Mouse (Mus musculus) embryonic facial prominence, embryonic 14.5 days (tissue): Measurements from ENCODE around the gene Fer. TPM values are rescaled to one million over a fixed set of nuclear protein-coding genes. Genes with fewer than 3 reads are reported as not detected.

Source experiments
- ATAC-seq: fragments of 200-750 bp; cut with Nextera tagmentation; 2 replicates; pipeline ENCODE4 v1.8.0; 2017; ENCODE audit warnings: low read depth, moderate number of reproducible peaks, moderate TSS enrichment
- DNase-seq: peaks from one replicate; pipeline ENCODE4 v3.0.0-alpha.2; 2015; ENCODE audit warnings: low spot score
- H3K27ac ChIP-seq: fragments of 300-500 bp; sonication (generic); replicated peaks from 2 replicates; pipeline ENCODE4 v1.5.1; 2014; ENCODE audit warnings: low read depth, mild to moderate bottlenecking, low read length, moderate library complexity
- H3K27me3 ChIP-seq: fragments of 300-500 bp; sonication (generic); replicated peaks from 2 replicates; pipeline ENCODE4 v1.6.1; 2014; ENCODE audit warnings: low read length; ENCODE audit not compliant: control insufficient read depth, insufficient read depth
- H3K36me3 ChIP-seq: fragments of 300-500 bp; sonication (generic); 2 replicates; pipeline ENCODE4 v1.6.1; 2014; ENCODE audit warnings: low read length, mixed read lengths; ENCODE audit not compliant: control insufficient read depth, insufficient read depth
- H3K4me1 ChIP-seq: fragments of 300-500 bp; sonication (generic); 2 replicates; pipeline ENCODE4 v1.6.1; 2014; ENCODE audit warnings: antibody characterized with exemption, low read length; ENCODE audit not compliant: control insufficient read depth, insufficient read depth
- H3K4me2 ChIP-seq: fragments of 300-500 bp; sonication (generic); 2 replicates; pipeline ENCODE4 v1.6.1; 2014; ENCODE audit warnings: low read depth, mild to moderate bottlenecking, low read length, moderate library complexity, mixed read lengths
- H3K4me3 ChIP-seq: fragments of 300-500 bp; sonication (generic); 2 replicates; pipeline ENCODE4 v1.5.1; 2014; ENCODE audit warnings: low read depth, mild to moderate bottlenecking, low read length
- H3K9ac ChIP-seq: fragments of 300-500 bp; sonication (generic); 2 replicates; pipeline ENCODE4 v1.6.1; 2014; ENCODE audit warnings: low read depth, mild to moderate bottlenecking, low read length, moderate library complexity, mixed read lengths
- H3K9me3 ChIP-seq: fragments of 300-500 bp; sonication (generic); 2 replicates; pipeline ENCODE4 v1.6.1; 2016; ENCODE audit warnings: low read length; ENCODE audit not compliant: control insufficient read depth
- WGBS: fragments of 180-500 bp; shearing (Covaris S2); extraction: QIAGEN DNeasy Blood & Tissue Kit; methylation state at CpG from one replicate; pipeline ENCODE4 v1.1.7; 2014; 5-methylcytosine and 5-hydroxymethylcytosine counted together
- polyA plus RNA-seq: library from polyadenylated mRNA; unstranded; fragments of >200 nt; fragmentation: Nextera tagmentation; extraction: Ambion mirVana; gene quantifications from 2 replicates; pipeline ENCODE4 v1.2.1, GENCODE M21; 2014

Gene Fer
- polyA plus RNA-seq, 1 experiment from 2014 or later, result 33.1 TPM

GRCm38 (mm10) chr17:63972181-63972580, 109.3 kb downstream of the Fer start:
- Histone ChIP-seq H3K9me3 (no peaks in the 10 kb centered on the region), H3K36me3 (no peaks in the 10 kb centered on the region), H3K4me2 (no peak overlapping the region), H3K27ac (no peak overlapping the region), H3K4me1 (no peaks in the 10 kb centered on the region), H3K9ac (no peak overlapping the region), H3K4me3 (no peak overlapping the region), H3K27me3 (no peaks in the 10 kb centered on the region)
- WGBS, result 68% methylated on average over 4 of the region's 4 CpGs
- ATAC-seq, result no peak
- no peak for DNase-seq

GRCm38 (mm10) chr17:63973806-63974205, 110.9 kb downstream of the Fer start:
- Histone ChIP-seq H3K9me3 (no peaks in the 10 kb centered on the region), H3K4me3 (no peak overlapping the region), H3K27ac (no peak overlapping the region), H3K9ac (no peak overlapping the region), H3K4me1 (no peaks in the 10 kb centered on the region), H3K36me3 (no peaks in the 10 kb centered on the region), H3K4me2 (no peak overlapping the region), H3K27me3 (no peaks in the 10 kb centered on the region)
- 62% methylated on average over 5 of the region's 5 CpGs for WGBS
- ATAC-seq (no peak), DNase-seq (no peak)

- Histone ChIP-seq H3K4me1 (no peaks in the 10 kb centered on the region), H3K27ac (no peak overlapping the region), H3K27me3 (no peaks in the 10 kb centered on the region), H3K4me3 (no peak overlapping the region), H3K4me2 (no peak overlapping the region), H3K9ac (no peak overlapping the region), H3K36me3 (no peaks in the 10 kb centered on the region), H3K9me3 (no peaks in the 10 kb centered on the region)
- 75% methylated on average over 5 of the region's 5 CpGs for WGBS
- DNase-seq (no peak), ATAC-seq (no peak)
Observed at GRCm38 (mm10) chr17:63974253-63974652, 111.4 kb downstream of the Fer start.

GRCm38 (mm10) chr17:63978794-63979571, 116.1 kb downstream of the Fer start:
- H3K27ac ChIP-seq, result no peak overlapping the region
- no peak overlapping the region for H3K4me2 ChIP-seq
- no peak overlapping the region for H3K4me3 ChIP-seq
- no peaks in the 10 kb centered on the region for H3K9me3 ChIP-seq
- H3K27me3 ChIP-seq, result no peaks in the 10 kb centered on the region
- H3K36me3 ChIP-seq, result 0 out of 2 replicates have a peak, but pooled peaks cover 6% of the 10 kb centered on the region
- WGBS, result 79% methylated on average over 4 of the region's 4 CpGs
- no peaks in the 10 kb centered on the region for H3K4me1 ChIP-seq
- no peak for DNase-seq
- no peak for ATAC-seq
- H3K9ac ChIP-seq, result no peak overlapping the region

- H3K9ac ChIP-seq, result no peak overlapping the region
- no peak overlapping the region for H3K27ac ChIP-seq
- no peak overlapping the region for H3K4me3 ChIP-seq
- no peaks in the 10 kb centered on the region for H3K27me3 ChIP-seq
- ATAC-seq (no peak), DNase-seq (no peak)
- no peak overlapping the region for H3K4me2 ChIP-seq
- WGBS, result 93% methylated on average over 3 of the region's 3 CpGs
- H3K4me1 ChIP-seq, result no peaks in the 10 kb centered on the region
- H3K9me3 ChIP-seq, result no peaks in the 10 kb centered on the region
- 0 out of 2 replicates have a peak, but pooled peaks cover 6% of the 10 kb centered on the region for H3K36me3 ChIP-seq
Observed at GRCm38 (mm10) chr17:63980167-63980566, 117.3 kb downstream of the Fer start.

- no peaks in the 10 kb centered on the region for H3K36me3 ChIP-seq
- H3K4me1 ChIP-seq, result no peaks in the 10 kb centered on the region
- no peak overlapping the region for H3K9ac ChIP-seq
- DNase-seq (no peak), ATAC-seq (no peak)
- H3K4me3 ChIP-seq, result no peak overlapping the region
- H3K27ac ChIP-seq, result no peak overlapping the region
- H3K4me2 ChIP-seq, result no peak overlapping the region
- H3K9me3 ChIP-seq, result no peaks in the 10 kb centered on the region
- no peaks in the 10 kb centered on the region for H3K27me3 ChIP-seq
- WGBS, result 75% methylated on average over 2 of the region's 2 CpGs
Observed at GRCm38 (mm10) chr17:63988710-63989109, 125.8 kb downstream of the Fer start.

GRCm38 (mm10) chr17:63991160-63991559, 128.3 kb downstream of the Fer start:
- DNase-seq, result no peak
- H3K9ac ChIP-seq, result no peak overlapping the region
- 84% methylated on average over 3 of the region's 3 CpGs for WGBS
- H3K27ac ChIP-seq, result no peak overlapping the region
- no peaks in the 10 kb centered on the region for H3K4me1 ChIP-seq
- no peak overlapping the region for H3K4me3 ChIP-seq
- ATAC-seq, result no peak
- no peaks in the 10 kb centered on the region for H3K9me3 ChIP-seq
- H3K36me3 ChIP-seq, result no peaks in the 10 kb centered on the region
- no peak overlapping the region for H3K4me2 ChIP-seq
- no peaks in the 10 kb centered on the region for H3K27me3 ChIP-seq

- Histone ChIP-seq H3K4me1 (no peaks in the 10 kb centered on the region), H3K4me3 (no peak overlapping the region), H3K9me3 (no peaks in the 10 kb centered on the region), H3K36me3 (no peaks in the 10 kb centered on the region), H3K4me2 (no peak overlapping the region), H3K27me3 (no peaks in the 10 kb centered on the region), H3K9ac (no peak overlapping the region), H3K27ac (no peak overlapping the region)
- 91% methylated on average over 1 of the region's 1 CpGs for WGBS
- ATAC-seq (no peak), DNase-seq (no peak)
Observed at GRCm38 (mm10) chr17:63995921-63996320, 133.1 kb downstream of the Fer start.

- Histone ChIP-seq H3K27ac (no peak overlapping the region), H3K27me3 (no peaks in the 10 kb centered on the region), H3K4me3 (no peak overlapping the region), H3K9ac (no peak overlapping the region), H3K4me1 (no peaks in the 10 kb centered on the region), H3K4me2 (no peak overlapping the region), H3K9me3 (no peaks in the 10 kb centered on the region), H3K36me3 (no peaks in the 10 kb centered on the region)
- WGBS, result 74% methylated on average over 6 of the region's 6 CpGs
- ATAC-seq (no peak), DNase-seq (no peak)
Observed at GRCm38 (mm10) chr17:63997643-63998042, 134.8 kb downstream of the Fer start.
